Mouse (Mus musculus): ENCODE results near the gene Pdlim7.

- TF ChIP-seq CTCF (IDR thresholded peaks at IDR 0.05; ENCODE audit: low read depth, low read length) (no peak), POLR2A (IDR thresholded peaks at IDR 0.05; ENCODE audit: insufficient read depth, low read length) (no peak), EP300 (IDR thresholded peaks at IDR 0.05; ENCODE audit: insufficient read depth, low read depth, low read length) (no peak)
Measured at GRCm38 (mm10) chr13:55542891-55543290, 29.4 kb upstream of the Pdlim7 start.
